Mouse (Mus musculus) layer of hippocampus, adult 9-11 months (tissue): ENCODE data around the gene Xrcc4.
"Not testable (repeated sequence)": the region's sequence is repeated elsewhere in the genome, so short reads cannot be mapped to it uniquely, and the experiment has no call there.

Experiments used
- DNase-seq: peaks from one replicate; pipeline ENCODE4 v3.0.0; 2022

The Xrcc4 gene

GRCm38 (mm10) chr13:89809024-89809423 lies 280.4 kb downstream of the Xrcc4 start:
- DNase-seq, result no peak

GRCm38 (mm10) chr13:89801901-89802300 lies 287.5 kb downstream of the Xrcc4 start:
- no peak for DNase-seq

GRCm38 (mm10) chr13:89797721-89798120 lies 291.7 kb downstream of the Xrcc4 start:
- no peak for DNase-seq

- DNase-seq, result no peak
Measured at GRCm38 (mm10) chr13:89791475-89791874, 297.9 kb downstream of the Xrcc4 start.

GRCm38 (mm10) chr13:89782886-89783285 lies 306.5 kb downstream of the Xrcc4 start:
- DNase-seq, result no peak

DNA sequence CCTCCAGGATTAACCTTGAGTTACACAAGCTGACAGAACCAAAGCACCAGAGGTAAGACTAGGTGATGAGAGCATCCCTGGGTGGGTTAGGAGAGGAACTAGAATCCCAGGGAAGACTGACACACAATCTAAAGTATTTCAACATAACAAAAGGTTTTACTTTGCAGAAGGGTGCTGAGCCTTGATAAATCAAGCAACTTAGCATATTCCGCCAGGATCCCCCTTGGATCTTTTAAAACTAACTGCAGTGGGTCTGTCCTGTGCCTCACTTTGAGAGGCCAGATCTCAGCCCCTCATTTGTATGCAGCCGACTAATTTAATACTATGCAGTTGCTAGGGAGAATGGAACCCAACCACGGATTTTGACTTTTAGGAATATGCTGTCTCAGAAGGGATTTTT lies 309.1 kb downstream of the Xrcc4 start:
- no peak for DNase-seq

DNA sequence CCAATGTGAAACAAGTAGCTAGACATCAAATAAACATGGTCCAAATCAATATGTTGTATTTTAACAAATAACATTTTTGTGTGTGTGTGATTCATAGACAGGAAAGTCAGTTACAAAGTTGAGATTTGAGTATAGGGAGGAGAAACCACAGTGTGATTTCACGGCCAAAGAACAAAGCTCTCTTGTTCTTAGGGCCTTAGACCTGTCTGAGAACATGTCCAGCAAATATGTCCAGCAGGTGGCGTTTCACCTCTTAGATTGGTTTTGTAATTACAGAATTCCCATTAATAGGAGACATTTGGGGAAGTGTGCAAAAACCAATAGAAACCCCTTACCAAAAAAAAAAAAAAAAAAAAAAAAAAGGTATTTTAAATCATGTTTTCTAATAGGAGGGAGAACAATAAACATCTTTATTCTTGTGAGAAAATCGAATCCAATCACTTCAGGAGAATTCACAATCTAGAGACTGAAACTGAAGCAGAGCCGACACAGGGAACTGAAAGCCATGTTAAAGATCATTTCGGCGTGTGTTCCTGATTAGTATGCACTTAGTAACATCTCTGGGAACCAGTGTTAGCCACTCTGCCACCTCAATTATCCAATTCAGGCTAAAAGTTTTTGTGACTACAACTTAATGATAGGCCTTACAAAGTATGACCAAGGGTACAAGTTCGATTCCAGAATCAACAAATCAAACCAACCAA lies 310.0 kb downstream of the Xrcc4 start:
- DNase-seq, result peak; percentile 53

DNA sequence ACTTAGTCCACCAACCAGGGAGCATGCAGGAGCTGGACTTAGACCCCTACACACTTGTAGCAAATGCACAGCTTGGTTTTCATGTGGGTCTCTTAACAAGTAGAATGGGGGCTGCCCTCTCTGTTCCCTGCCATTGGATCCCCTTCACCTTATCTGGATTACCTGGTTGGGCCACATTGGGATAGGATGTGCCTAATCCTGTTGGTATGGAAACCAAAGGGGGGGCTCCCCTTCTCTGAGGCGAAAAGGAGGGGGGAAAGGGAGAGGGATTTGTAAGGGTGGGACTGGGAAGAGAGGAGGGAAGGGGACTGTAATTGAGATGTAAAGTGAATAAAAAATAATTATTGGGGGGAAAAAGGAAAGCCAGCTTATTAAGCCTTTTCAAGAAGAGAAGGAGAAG lies 311.6 kb downstream of the Xrcc4 start:
- DNase-seq, result no peak

DNA sequence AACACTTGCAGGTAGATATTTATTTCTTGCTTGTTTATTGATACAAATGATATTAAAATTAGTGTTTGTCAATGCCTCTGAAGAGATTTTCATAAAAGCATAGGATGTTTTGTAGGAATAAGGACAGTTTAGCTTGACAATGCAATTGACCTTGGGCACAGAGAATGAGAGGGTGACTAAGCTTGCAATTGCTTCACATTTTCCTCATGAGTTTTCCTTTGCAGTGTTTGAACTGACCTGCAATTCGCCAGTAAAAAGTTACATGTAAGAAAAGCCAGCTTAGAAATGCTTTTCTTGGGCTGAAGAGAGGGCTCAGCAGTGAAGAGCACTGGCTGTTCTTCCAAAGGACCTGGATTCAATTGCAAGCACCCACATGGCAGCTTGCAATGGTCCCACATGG lies 312.3 kb downstream of the Xrcc4 start:
- no peak for DNase-seq

DNA sequence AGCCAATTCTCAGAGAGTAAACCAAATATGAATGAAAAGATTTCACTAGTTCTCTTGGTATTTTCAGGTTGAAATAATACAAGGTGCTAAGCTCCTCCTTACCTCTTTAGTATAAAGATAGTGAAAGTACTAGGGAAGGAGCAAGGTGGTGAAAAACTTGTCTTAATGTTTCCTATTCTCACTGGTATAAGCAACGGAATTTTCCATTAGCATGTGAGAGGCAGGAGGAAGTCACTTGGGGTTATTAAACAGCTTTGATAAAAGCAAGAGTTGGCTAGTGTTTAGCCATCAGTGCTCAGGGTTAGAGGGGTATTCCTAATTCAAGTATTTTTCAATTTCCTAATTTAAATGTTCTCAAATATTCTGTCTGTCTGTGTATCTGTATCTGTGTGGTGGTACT lies 322.9 kb downstream of the Xrcc4 start:
- DNase-seq, result no peak

DNA sequence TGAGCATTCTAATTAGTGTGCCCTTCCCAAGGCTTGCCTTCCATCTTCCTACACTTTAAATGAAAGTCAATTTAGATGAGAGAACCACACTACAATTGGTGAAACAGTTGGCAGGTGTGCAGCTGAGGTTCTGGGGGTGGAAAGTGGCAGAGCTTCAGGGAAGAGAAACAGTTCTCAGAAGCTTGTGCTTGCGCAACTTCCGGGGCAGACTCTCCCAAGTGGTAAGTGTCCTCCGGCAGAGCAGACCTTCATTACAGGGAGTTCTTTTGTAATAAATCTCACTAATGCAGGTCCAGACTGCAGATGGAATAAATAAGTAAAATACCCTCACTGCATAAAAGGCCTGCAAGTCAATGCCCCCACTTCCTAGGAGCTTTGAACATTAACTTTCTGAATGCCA lies 323.4 kb downstream of the Xrcc4 start:
- no peak for DNase-seq

- DNase-seq, result no peak
Measured at GRCm38 (mm10) chr13:89762339-89762738, 327.1 kb downstream of the Xrcc4 start.

GRCm38 (mm10) chr13:89756347-89756746 lies 333.1 kb downstream of the Xrcc4 start:
- DNase-seq, result no peak

- DNase-seq, result not testable (repeated sequence)
Measured at GRCm38 (mm10) chr13:89750562-89750961, 338.8 kb downstream of the Xrcc4 start.

- no peak for DNase-seq
Measured at GRCm38 (mm10) chr13:89743201-89743600, 346.2 kb downstream of the Xrcc4 start.

GRCm38 (mm10) chr13:89742686-89743200 lies 346.7 kb downstream of the Xrcc4 start:
- DNase-seq, result no peak

DNA sequence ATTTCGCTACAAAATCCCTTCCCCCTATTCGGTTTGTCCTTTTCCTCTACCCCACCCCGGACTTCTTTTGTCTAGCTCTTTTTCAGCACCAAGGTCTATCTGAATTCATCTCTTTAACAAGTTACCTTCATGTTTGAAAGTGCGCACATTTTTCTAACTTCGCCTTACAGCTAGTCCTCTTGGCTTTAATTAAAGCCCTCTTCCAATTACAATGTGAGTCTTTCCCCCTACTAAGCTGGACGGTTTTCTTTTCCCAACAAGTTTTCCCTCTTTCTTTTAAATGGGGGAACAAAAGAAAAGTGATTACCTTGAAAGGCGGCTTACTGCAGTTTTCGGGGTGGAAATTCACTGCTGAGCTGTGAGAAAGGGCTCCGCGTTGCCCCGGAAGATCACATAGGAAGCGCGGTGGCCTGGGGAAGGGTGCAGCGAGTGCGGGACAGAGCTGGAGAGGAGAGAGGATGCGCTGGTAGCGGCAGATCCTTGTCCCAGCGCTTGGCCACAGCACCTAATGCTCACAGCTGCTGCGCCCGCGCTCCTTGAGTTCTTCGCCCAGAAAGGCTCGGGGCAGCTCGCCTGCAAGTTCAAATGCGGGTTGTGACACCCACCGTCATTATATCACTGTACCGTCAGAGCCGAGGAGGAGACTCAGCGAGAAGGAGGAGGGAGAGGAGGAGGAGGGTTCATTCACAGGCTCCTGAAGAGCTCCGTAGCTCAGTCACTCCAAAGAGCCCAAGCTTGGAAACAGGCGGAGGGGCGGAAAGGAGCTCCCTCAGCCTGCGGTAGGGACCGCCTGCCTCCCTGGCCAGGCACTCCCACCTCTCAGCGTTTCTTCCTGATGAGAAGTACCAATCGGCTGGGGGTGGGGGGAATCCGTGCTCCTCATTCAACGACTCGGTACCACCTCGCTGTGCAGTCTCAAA lies 347.4 kb downstream of the Xrcc4 start, which contains the start of gene Vcan:
Gene Vcan, minus strand, starts transcription at position 744 of the 920 bp plus-strand sequence.
- no peak for DNase-seq

GRCm38 (mm10) chr13:89741116-89741551 lies 348.3 kb downstream of the Xrcc4 start:
- DNase-seq, result no peak

DNA sequence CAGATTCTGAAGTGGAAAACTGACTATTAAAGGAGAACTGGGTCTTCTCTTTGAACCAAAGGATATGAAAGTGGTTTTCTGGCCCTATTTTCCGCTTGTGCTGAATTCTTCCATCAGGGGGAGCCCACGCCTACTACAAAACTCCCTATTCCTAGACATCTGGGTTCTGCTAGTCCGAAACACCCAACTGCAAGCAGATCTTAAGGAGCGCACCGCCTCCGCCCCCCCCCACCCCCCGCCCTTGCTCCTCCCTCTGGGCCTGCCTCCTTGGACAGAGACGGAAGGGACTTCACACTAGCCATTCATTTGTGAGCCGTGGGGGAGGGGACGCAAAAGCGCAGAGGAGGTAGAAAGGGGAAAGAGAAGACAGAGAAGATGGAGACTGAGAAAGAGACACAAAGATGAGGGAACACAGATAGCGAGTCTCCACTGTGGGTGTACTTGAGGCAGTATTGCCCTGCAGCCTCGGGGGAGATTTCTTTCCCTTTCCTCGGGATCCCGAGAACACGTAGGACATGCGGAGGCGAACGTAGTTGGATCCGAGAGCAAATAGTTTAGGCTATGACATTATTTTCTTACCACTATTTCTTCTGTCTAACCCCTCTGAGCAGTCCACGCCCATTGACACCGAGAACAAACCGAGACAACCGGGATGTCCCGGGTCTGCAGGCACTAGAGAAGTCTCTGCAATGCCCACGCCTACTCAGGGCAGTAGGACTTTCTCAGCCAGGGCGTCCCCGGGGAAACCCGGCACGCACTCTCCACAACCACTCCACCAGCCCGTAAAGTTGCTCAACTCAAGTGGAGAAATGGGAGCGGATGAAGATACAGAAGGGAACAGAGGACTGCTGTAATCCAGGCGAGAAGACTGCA lies 348.9 kb downstream of the Xrcc4 start:
- peak; percentile 71 for DNase-seq

- DNase-seq, result peak; percentile 4
Measured at GRCm38 (mm10) chr13:89739696-89740242, 349.6 kb downstream of the Xrcc4 start.

DNA sequence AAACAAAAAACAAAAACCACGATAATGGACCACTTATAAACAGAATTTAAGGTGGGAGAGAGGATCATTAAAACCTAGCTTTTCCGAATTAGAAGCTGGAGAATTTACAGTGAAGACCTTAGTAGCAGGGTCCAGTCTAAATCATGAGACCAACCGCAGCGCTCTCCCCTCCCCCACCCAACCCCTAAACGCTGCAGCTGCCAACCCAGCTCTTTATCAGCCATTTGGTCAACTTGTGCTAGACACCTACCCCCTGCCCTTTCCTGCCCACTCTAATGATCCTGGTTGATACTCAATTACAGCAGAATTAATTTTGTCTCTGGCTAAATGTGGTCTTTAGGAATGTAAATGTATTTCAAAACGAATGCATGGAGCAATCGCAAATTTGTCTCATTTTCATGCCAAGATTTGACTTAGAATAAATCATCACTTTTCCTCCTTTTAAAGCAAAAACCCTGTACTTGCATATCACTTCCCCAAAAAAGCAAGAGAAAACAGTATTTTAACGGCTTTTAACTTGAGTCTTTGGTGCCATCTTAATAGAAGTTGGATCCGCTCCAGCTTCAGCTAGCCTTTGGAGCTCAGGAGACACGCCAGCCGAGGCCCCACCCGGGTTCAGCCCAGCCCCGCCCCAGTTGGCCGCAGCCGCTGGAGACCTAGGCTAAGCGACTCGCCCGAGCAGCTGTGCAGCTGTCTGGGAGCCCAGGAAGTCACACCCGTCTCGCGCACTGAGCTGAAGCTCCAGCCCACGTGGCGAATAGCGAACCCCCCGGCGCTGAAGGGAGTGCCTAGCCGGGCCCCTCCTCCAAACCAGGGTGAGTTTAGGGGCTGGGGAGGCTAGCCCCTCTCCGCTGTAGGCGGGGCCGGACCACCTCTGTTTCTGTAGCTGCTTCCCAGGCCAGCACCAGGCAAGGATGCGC lies 350.4 kb downstream of the Xrcc4 start:
- peak; percentile 55 for DNase-seq
